Mouse (Mus musculus): ENCODE measurements at regions not wholly inside any gene's neighbourhood (a gene's known extent, or its start where the extent isn't known, plus 50 kb on each side); places are given as distances from the start of the nearest gene placed in this dataset.
A peak's percentile ranks its signal among the peaks of the same experiment; 100 is the strongest.

- DNase-seq, result no peak
These were observed 54.5 kb upstream of the Slc7a1 start for GRCm38 (mm10) chr5:148454200-148454599.

- DNase-seq, result no peak
These were observed 54.1 kb upstream of the Slc7a1 start for GRCm38 (mm10) chr5:148453776-148454175.

- DNase-seq, result no peak
These were observed 53.4 kb upstream of the Slc7a1 start for GRCm38 (mm10) chr5:148452909-148453632.

- peak; percentile 75 for DNase-seq
These were observed 52.1 kb upstream of the Slc7a1 start for GRCm38 (mm10) chr5:148451811-148452210.

GRCm38 (mm10) chr5:148450924-148451323 lies 51.2 kb upstream of the Slc7a1 start:
- peak; percentile 80 for DNase-seq
